Mouse (Mus musculus): ENCODE data around the gene Ssna1. TPM values are rescaled to one million over a fixed set of nuclear protein-coding genes. Genes with fewer than 3 reads are reported as not detected.
A peak's percentile ranks its signal among the peaks of the same experiment; 100 is the strongest.
"Not testable (repeated sequence)": the region's sequence is repeated elsewhere in the genome, so short reads cannot be mapped to it uniquely, and the experiment has no call there.

The Ssna1 gene
- polyA plus RNA-seq, 1 experiment: 143 TPM

DNA sequence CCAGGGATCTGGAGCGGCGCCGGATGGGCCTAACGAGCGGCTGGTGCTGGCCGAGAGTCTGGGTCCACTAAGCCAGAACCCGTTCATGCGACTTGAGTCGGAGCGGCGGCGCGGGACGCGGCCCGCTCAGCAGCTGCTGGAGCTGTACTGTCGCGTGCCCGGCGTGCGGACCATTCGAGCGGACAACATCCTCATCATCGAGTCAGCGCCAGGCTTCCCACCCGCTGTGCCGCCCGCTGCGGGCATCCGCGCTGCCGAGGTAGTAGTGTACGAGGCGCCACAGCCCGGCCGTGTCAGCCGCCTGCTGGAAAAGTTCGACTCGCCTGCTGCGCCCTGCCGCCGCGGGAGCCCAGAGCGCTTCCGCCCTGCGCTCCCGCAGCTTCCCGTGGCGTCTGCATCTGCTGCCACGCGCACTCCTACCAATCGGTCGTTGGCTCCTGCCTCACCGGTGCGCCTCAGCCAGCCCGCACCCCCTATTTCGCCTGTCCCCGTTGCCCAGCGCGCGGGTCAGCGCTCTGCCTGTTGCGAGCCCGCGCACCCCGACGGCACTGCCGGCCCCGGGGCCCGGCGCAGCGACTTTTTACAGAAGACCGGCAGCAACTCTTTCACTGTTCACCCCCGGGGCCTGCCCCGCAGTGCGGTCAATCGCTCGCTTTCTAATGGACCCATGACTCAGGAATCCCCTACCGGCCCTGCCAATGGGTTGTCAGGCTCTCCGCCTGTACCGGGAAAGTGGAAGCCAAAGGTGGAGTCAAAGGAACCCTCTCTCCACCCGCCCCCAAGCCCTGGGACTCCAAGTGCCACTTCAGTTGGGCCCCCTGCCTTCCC lies 9.2 kb downstream of the Ssna1 start:
- H3K79me2 ChIP-seq (ENCODE audit: control insufficient read depth, insufficient read depth): peaks cover 51% of the 10 kb centered on the region
- H3K79me3 ChIP-seq (ENCODE audit: low read depth): peaks cover 8% of the 10 kb centered on the region
- no peaks in the 10 kb centered on the region for H3K27me3 ChIP-seq (ENCODE audit: control insufficient read depth, insufficient read depth, insufficient read length)
- peak overlapping the region; percentile 82 for H3ac ChIP-seq (ENCODE audit: control insufficient read depth, insufficient read length, low read depth)
- peaks cover 3% of the 10 kb centered on the region for H3K36me3 ChIP-seq (ENCODE audit: control insufficient read depth, insufficient read depth)
- TF ChIP-seq CTCF (IDR thresholded peaks at IDR 0.05; ENCODE audit: control insufficient read depth, insufficient read depth, insufficient read length): no peak
- no peak for TF ChIP-seq CEBPB (IDR thresholded peaks at IDR 0.05; ENCODE audit: low read depth)
- no peak for TF ChIP-seq MYOG (IDR thresholded peaks at IDR 0.05; ENCODE audit: control insufficient read depth, extremely low read depth, insufficient read length)
- TF ChIP-seq MAX (IDR thresholded peaks at IDR 0.05): no peak
- TF ChIP-seq MYOD1 (IDR thresholded peaks at IDR 0.05; ENCODE audit: control insufficient read depth, insufficient read length, low read depth): no peak
- TF ChIP-seq FOSL1 (IDR thresholded peaks at IDR 0.05; ENCODE audit: insufficient read depth, low read length, poor library complexity, severe bottlenecking): no peak
- TF ChIP-seq USF1 (IDR thresholded peaks at IDR 0.05; ENCODE audit: low read depth): no peak
- peak overlapping the region; percentile 63 for H3K4me3 ChIP-seq (ENCODE audit: insufficient read depth, poor library complexity, severe bottlenecking)

DNA sequence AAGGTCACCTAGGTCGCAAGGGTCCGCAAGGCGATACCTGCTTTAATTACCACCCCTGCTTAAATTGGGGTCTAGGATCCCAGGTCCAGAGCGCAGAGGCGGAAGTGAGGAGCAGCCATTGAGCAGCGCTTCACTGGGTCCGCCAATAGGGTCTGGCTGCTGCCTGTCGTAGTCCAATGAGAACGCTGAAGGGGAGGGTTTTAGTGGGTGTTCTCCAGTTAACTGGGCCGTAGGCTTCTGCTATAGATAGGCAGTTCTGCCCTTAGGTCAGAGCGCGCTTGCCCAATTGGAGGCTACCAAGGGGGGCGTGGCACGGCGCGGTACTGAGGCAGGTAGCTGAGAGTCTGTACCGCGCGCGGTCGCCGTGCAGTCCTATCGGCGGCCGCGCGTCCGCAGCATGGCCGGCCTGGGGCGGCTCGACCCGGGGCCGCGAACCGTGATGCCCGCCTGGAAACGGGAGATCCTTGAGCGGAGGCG lies 9.9 kb downstream of the Ssna1 start, which contains the start of gene Tprn:
Gene Tprn, plus strand, starts transcription at position 328 of the 477 bp plus-strand sequence.
- Histone ChIP-seq H3ac (ENCODE audit: control insufficient read depth, insufficient read length, low read depth) (peak within 1 kb of the TSS; percentile 82), H3K79me3 (ENCODE audit: low read depth) (peaks cover 5% of the 10 kb centered on the region), H3K79me2 (ENCODE audit: control insufficient read depth, insufficient read depth) (peaks cover 46% of the 10 kb centered on the region), H3K4me3 (ENCODE audit: insufficient read depth, poor library complexity, severe bottlenecking) (peak within 1 kb of the TSS; percentile 63), H3K36me3 (ENCODE audit: control insufficient read depth, insufficient read depth) (no peaks in the 10 kb centered on the region), H3K27me3 (ENCODE audit: control insufficient read depth, insufficient read depth, insufficient read length) (no peaks in the 10 kb centered on the region)
- no peak for TF ChIP-seq MYOD1 (IDR thresholded peaks at IDR 0.05; ENCODE audit: control insufficient read depth, insufficient read length, low read depth)
- TF ChIP-seq MAX (IDR thresholded peaks at IDR 0.05): peak; percentile 49

DNA sequence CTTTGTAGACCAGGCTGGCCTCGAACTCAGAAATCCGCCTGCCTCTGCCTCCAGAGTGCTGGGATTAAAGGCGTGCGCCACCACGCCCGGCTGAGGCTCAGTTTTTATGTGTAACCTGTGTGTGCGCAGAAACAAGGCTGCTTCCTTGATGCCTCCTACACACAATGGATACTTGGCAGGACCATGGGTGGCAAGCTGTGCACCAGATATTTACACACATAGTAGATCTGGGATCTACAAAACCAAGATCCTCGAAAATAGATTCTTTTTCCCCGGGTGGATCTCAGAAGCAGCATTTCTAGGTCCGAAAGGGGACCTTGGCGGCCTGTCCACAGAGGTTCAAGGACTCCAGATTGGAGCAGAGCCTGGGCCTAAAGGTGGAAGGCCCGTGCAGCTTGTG lies 10.4 kb downstream of the Ssna1 start:
- Histone ChIP-seq H3K79me2 (ENCODE audit: control insufficient read depth, insufficient read depth) (peaks cover 43% of the 10 kb centered on the region), H3K36me3 (ENCODE audit: control insufficient read depth, insufficient read depth) (no peaks in the 10 kb centered on the region), H3K4me3 (ENCODE audit: insufficient read depth, poor library complexity, severe bottlenecking) (peak overlapping the region; percentile 15), H3ac (ENCODE audit: control insufficient read depth, insufficient read length, low read depth) (no peak overlapping the region), H3K79me3 (ENCODE audit: low read depth) (peaks cover 5% of the 10 kb centered on the region), H3K27me3 (ENCODE audit: control insufficient read depth, insufficient read depth, insufficient read length) (no peaks in the 10 kb centered on the region)
- TF ChIP-seq USF1 (IDR thresholded peaks at IDR 0.05; ENCODE audit: low read depth) (no peak), MYOG (IDR thresholded peaks at IDR 0.05; ENCODE audit: control insufficient read depth, extremely low read depth, insufficient read length) (no peak)

- peaks cover 17% of the 10 kb centered on the region for H3K79me3 ChIP-seq (ENCODE audit: low read depth)
- no peaks in the 10 kb centered on the region for H3K36me3 ChIP-seq (ENCODE audit: control insufficient read depth, insufficient read depth)
- TF ChIP-seq MAX (IDR thresholded peaks at IDR 0.05): no peak
- TF ChIP-seq MYOG (IDR thresholded peaks at IDR 0.05; ENCODE audit: control insufficient read depth, extremely low read depth, insufficient read length): no peak
- TF ChIP-seq CEBPB (IDR thresholded peaks at IDR 0.05; ENCODE audit: low read depth): no peak
- TF ChIP-seq MYOD1 (IDR thresholded peaks at IDR 0.05; ENCODE audit: control insufficient read depth, insufficient read length, low read depth): no peak
- TF ChIP-seq USF1 (IDR thresholded peaks at IDR 0.05; ENCODE audit: low read depth): no peak
- no peak for TF ChIP-seq CTCF (IDR thresholded peaks at IDR 0.05; ENCODE audit: control insufficient read depth, insufficient read depth, insufficient read length)
- no peak for TF ChIP-seq FOSL1 (IDR thresholded peaks at IDR 0.05; ENCODE audit: insufficient read depth, low read length, poor library complexity, severe bottlenecking)
- H3ac ChIP-seq (ENCODE audit: control insufficient read depth, insufficient read length, low read depth): no peak overlapping the region
- peaks cover 39% of the 10 kb centered on the region for H3K79me2 ChIP-seq (ENCODE audit: control insufficient read depth, insufficient read depth)
- no peaks in the 10 kb centered on the region for H3K27me3 ChIP-seq (ENCODE audit: control insufficient read depth, insufficient read depth, insufficient read length)
- H3K4me3 ChIP-seq (ENCODE audit: insufficient read depth, poor library complexity, severe bottlenecking): no peak overlapping the region
These were observed 13.4 kb downstream of the Ssna1 start for GRCm38 (mm10) chr2:25258887-25259286.

GRCm38 (mm10) chr2:25257250-25257649 lies 15.0 kb downstream of the Ssna1 start:
- peaks cover 31% of the 10 kb centered on the region for H3K79me2 ChIP-seq (ENCODE audit: control insufficient read depth, insufficient read depth)
- H3K36me3 ChIP-seq (ENCODE audit: control insufficient read depth, insufficient read depth); H3K4me3 ChIP-seq (ENCODE audit: insufficient read depth, poor library complexity, severe bottlenecking); H3K27me3 ChIP-seq (ENCODE audit: control insufficient read depth, insufficient read depth, insufficient read length); H3ac ChIP-seq (ENCODE audit: control insufficient read depth, insufficient read length, low read depth): not testable (repeated sequence)
- peaks cover 18% of the 10 kb centered on the region for H3K79me3 ChIP-seq (ENCODE audit: low read depth)

DNA sequence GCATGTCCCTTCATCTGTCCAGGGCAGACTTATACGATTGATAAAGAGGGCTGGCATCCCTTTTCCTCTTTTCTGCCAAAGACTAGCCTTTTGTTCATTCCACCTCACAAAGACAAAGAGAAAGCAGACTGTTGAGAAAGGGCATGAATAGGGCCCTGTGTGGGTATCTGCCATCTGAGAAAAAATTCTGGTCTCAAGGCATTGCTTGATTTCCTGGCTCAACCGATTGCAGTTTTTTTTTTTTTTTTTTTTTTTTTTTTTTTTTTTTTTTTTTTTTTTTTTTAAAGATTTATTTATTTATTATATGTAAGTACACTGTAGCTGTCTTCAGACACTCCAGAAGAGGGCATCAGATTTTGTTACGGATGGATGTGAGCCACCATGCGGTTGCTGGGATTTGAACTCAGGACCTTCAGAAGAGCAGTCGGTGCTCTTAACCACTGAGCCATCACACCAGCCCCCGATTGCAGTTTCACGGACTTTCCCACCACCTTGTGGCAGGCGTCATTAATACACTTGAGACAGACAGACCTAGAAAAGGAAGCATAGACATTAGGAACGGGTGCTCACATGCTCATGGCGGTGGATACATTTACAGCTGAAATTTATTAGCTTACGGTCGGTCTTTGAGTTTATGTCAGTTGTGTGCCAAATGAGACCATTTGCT lies 15.7 kb downstream of the Ssna1 start:
- not testable (repeated sequence) for H3ac ChIP-seq (ENCODE audit: control insufficient read depth, insufficient read length, low read depth); H3K27me3 ChIP-seq (ENCODE audit: control insufficient read depth, insufficient read depth, insufficient read length)
- Histone ChIP-seq H3K4me3 (ENCODE audit: insufficient read depth, poor library complexity, severe bottlenecking) (peak overlapping the region; percentile 96), H3K79me3 (ENCODE audit: low read depth) (peaks cover 18% of the 10 kb centered on the region), H3K36me3 (ENCODE audit: control insufficient read depth, insufficient read depth) (peaks cover 11% of the 10 kb centered on the region), H3K79me2 (ENCODE audit: control insufficient read depth, insufficient read depth) (peaks cover 31% of the 10 kb centered on the region)

Measured in C2C12 (cell line).